Mouse (Mus musculus) MEL (cell line): ENCODE measurements around the gene Erbb2. TPM values are rescaled to one million over a fixed set of nuclear protein-coding genes. Genes with fewer than 3 reads are reported as not detected.

Experiments used
- DNase-seq: peaks from one replicate; pipeline ENCODE4 v3.0.0; 2011; ENCODE audit warnings: low read depth, low spot score
- H3K27ac ChIP-seq: 2 replicates; pipeline ENCODE4 v1.5.1; 2012; ENCODE audit warnings: low read depth, mild to moderate bottlenecking, control low read depth, low read length, moderate library complexity; ENCODE audit not compliant: control insufficient read depth
- H3K27me3 ChIP-seq, 2 experiments: fragments of 150-350 bp in 1 of 2; sonication (generic) in 1 of 2; 2 replicates each; pipeline ENCODE4 v1.6.1; 2012; ENCODE audit warnings: low read length in 2 of 2, mild to moderate bottlenecking in 2 of 2, improper control_type of control experiment in 1 of 2, moderate library complexity in 1 of 2; ENCODE audit not compliant: insufficient read depth in 2 of 2, control insufficient read depth in 1 of 2
- H3K36me3 ChIP-seq, 2 experiments: 2 replicates each; pipeline ENCODE4 v1.6.1; 2012 to 2014; ENCODE audit warnings: low read length in 2 of 2, improper control_type of control experiment in 1 of 2, inconsistent platforms in 1 of 2, mild to moderate bottlenecking in 1 of 2; ENCODE audit not compliant: insufficient read depth in 2 of 2, control insufficient read depth in 1 of 2
- H3K4me1 ChIP-seq, 2 experiments: fragments of 150-350 bp in 1 of 2; sonication (generic) in 1 of 2; 2 replicates each; pipeline ENCODE4 v1.6.1; 2012; ENCODE audit warnings: low read length in 2 of 2, improper control_type of control experiment in 1 of 2, mild to moderate bottlenecking in 1 of 2; ENCODE audit not compliant: insufficient read depth in 2 of 2, control insufficient read depth in 1 of 2
- H3K4me3 ChIP-seq, 2 experiments: fragments of 150-350 bp in 1 of 2; sonication (generic) in 1 of 2; 2 replicates each; pipeline ENCODE4 v1.5.1; 2012; ENCODE audit warnings: low read depth in 2 of 2, low read length in 2 of 2, mild to moderate bottlenecking in 2 of 2, moderate library complexity in 2 of 2, control low read depth in 1 of 2, improper control_type of control experiment in 1 of 2; ENCODE audit not compliant: control insufficient read depth in 1 of 2, insufficient read depth in 1 of 2
- H3K79me2 ChIP-seq: 2 replicates; pipeline ENCODE4 v1.6.1; 2012; ENCODE audit warnings: mild to moderate bottlenecking, low read length, moderate library complexity; ENCODE audit not compliant: control insufficient read depth, poor library complexity, insufficient read depth
- H3K9ac ChIP-seq: 2 replicates; pipeline ENCODE4 v1.6.1; 2012; ENCODE audit warnings: low read depth, mild to moderate bottlenecking, control low read depth, low read length, moderate library complexity; ENCODE audit not compliant: control insufficient read depth, poor library complexity, severe bottlenecking
- H3K9me3 ChIP-seq: fragments of 150-350 bp; sonication (generic); replicated peaks from 2 replicates; pipeline ENCODE4 v1.6.1; 2012; ENCODE audit warnings: mild to moderate bottlenecking, low read length, improper control_type of control experiment, moderate library complexity; ENCODE audit not compliant: insufficient read depth
- CHD1 ChIP-seq: IDR thresholded peaks from 2 replicates; pipeline ENCODE4 v1.6.1; 2012; ENCODE audit warnings: low read depth, mild to moderate bottlenecking, inconsistent platforms, low read length, improper control_type of control experiment
- CHD2 ChIP-seq: IDR thresholded peaks from 2 replicates; pipeline ENCODE4 v1.6.1; 2011; ENCODE audit warnings: low read length, improper control_type of control experiment
- ELF1 ChIP-seq: IDR thresholded peaks from 2 replicates; pipeline ENCODE4 v1.6.1; 2014; ENCODE audit warnings: low read depth, mild to moderate bottlenecking, inconsistent platforms, low read length, improper control_type of control experiment, moderate library complexity
- EP300 ChIP-seq, 2 experiments: IDR thresholded peaks; 2 replicates each; pipeline ENCODE4 v1.6.1; 2011; ENCODE audit warnings: improper control_type of control experiment in 2 of 2, low read length in 2 of 2, low read depth in 1 of 2, mild to moderate bottlenecking in 1 of 2
- HCFC1 ChIP-seq: IDR thresholded peaks from 2 replicates; pipeline ENCODE4 v1.6.1; 2012; ENCODE audit warnings: low read depth, mild to moderate bottlenecking, inconsistent platforms, low read length, improper control_type of control experiment, moderate library complexity
- MXI1 ChIP-seq: IDR thresholded peaks from 2 replicates; pipeline ENCODE4 v1.6.1; 2011; ENCODE audit warnings: mild to moderate bottlenecking, low read depth, low read length, improper control_type of control experiment
- MYC ChIP-seq: IDR thresholded peaks from 2 replicates; pipeline ENCODE4 v1.6.1; 2011; ENCODE audit warnings: low read depth, mild to moderate bottlenecking, low read length, improper control_type of control experiment, moderate library complexity
- POLR2AphosphoS2 ChIP-seq: IDR thresholded peaks from 2 replicates; pipeline ENCODE4 v1.6.1; 2011; ENCODE audit warnings: low read length, improper control_type of control experiment
- RCOR1 ChIP-seq: IDR thresholded peaks from 2 replicates; pipeline ENCODE4 v1.6.1; 2012; ENCODE audit warnings: low read depth, mild to moderate bottlenecking, inconsistent platforms, low read length, improper control_type of control experiment
- TBP ChIP-seq: IDR thresholded peaks from 2 replicates; pipeline ENCODE4 v1.8.0; 2011; ENCODE audit warnings: low read depth, low read length, improper control_type of control experiment
- USF1 ChIP-seq: IDR thresholded peaks from 2 replicates; pipeline ENCODE4 v1.6.1; 2014; ENCODE audit warnings: low read depth, mild to moderate bottlenecking, inconsistent platforms, low read length, improper control_type of control experiment, moderate library complexity
- USF2 ChIP-seq, 2 experiments: IDR thresholded peaks; 2 replicates each; pipeline ENCODE4 v1.6.1; 2011 to 2012; ENCODE audit warnings: improper control_type of control experiment in 2 of 2, low read length in 2 of 2, borderline replicate concordance in 1 of 2, inconsistent platforms in 1 of 2, low read depth in 1 of 2, mild to moderate bottlenecking in 1 of 2; ENCODE audit not compliant: insufficient read depth in 1 of 2
- ZKSCAN1 ChIP-seq: IDR thresholded peaks from 2 replicates; pipeline ENCODE4 v1.6.1; 2012; ENCODE audit warnings: low read depth, mild to moderate bottlenecking, inconsistent platforms, low read length, improper control_type of control experiment, moderate library complexity
- polyA plus RNA-seq, 2 experiments: library from polyadenylated mRNA; stranded (reverse) in 1 of 2; unstranded in 1 of 2; fragments of >175 nt in 1 of 2; fragments of >200 nt in 1 of 2; gene quantifications; 2 replicates each; pipeline versions ENCODE4 v1.2.1 to v1.2.4; 2012; ENCODE audit warnings: low replicate concordance in 2 of 2, low read depth in 1 of 2; ENCODE audit not compliant: insufficient read length in 2 of 2, insufficient read depth in 1 of 2, missing spikeins in 1 of 2
- total RNA-seq: library from RNA; depleted of rRNA; stranded (reverse); fragments of 300-350 nt; gene quantifications from 2 replicates; pipeline ENCODE4 v1.2.3, GENCODE M21; 2012

Gene Erbb2
- total and polyA plus RNA-seq, 3 experiments: not detected

DNA sequence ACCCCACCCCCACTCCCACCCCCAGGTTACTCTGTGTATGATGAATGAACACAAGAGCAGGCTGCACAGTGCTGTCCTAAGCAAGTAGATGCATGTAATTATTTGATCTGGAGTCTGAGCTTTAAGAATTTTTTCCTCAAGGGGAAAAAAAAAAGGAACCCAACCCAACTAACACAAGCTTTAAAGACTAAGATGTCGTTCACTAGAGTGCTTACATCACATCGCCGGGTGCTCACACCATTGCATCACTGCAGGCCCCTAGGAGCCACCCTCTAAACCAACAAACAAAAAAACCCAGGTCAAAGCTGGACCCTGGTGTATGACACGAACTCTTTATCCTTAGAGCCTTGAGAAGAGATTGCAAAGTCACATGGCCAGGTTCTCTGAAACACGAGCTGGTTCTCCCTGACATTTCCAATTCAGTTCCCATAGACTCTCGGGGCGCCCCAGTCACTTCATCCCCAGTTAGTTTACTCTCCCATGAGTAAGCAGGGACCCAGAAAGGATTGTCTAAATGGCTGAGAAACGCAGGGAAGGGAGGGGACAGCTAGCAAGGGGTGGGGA is 61.7 kb downstream of the Erbb2 start:
- no peaks in the 10 kb centered on the region for H3K9me3 ChIP-seq
- H3K27me3 ChIP-seq: peaks cover 29 to 31% of the 10 kb centered on the region in 2 experiments
- no peak for TF ChIP-seq MXI1
- no peak for TF ChIP-seq CHD2
- TF ChIP-seq HCFC1: no peak
- TF ChIP-seq EP300 (IDR thresholded peaks at IDR 0.05; ENCODE audit: low read depth in 1 of 2, low read length in 2 of 2): no peak
- no peak for TF ChIP-seq MYC
- no peaks in the 10 kb centered on the region for H3K36me3 ChIP-seq
- no peaks in the 10 kb centered on the region for H3K4me1 ChIP-seq
- H3K27ac ChIP-seq: no peak overlapping the region
- H3K79me2 ChIP-seq: no peaks in the 10 kb centered on the region
- no peak for DNase-seq
- H3K4me3 ChIP-seq: no peak overlapping the region
- H3K9ac ChIP-seq: no peak overlapping the region

DNA sequence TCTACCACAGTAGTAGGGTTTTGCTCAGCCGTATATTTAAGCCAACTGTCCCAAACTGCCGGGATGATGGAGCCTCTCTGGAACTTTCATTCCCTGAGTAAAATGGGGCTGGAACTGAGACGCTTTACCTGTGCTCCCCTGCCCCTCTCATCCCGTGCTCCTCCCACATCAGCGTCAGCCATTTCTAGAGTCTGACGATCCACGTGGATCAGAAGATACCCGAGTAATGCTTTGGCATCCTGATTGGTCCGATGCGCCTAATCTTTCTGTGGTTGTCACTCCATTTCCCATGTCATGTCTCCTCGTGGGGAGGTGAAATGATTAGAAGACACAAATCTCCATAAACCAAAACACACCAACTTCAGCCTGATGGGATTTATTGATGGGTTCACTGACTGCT is 62.7 kb downstream of the Erbb2 start:
- Histone ChIP-seq H3K36me3 (no peaks in the 10 kb centered on the region), H3K27ac (no peak overlapping the region), H3K4me3 (no peak overlapping the region), H3K27me3 (peaks cover 26 to 28% of the 10 kb centered on the region in 2 experiments), H3K4me1 (no peaks in the 10 kb centered on the region), H3K9me3 (no peaks in the 10 kb centered on the region), H3K9ac (no peak overlapping the region), H3K79me2 (no peaks in the 10 kb centered on the region)
- no peak for DNase-seq
- no peak for TF ChIP-seq TBP
- no peak for TF ChIP-seq MYC
- TF ChIP-seq MXI1: no peak
- TF ChIP-seq HCFC1: no peak
- TF ChIP-seq ELF1: no peak
- no peak for TF ChIP-seq POLR2AphosphoS2
- TF ChIP-seq RCOR1: no peak
- TF ChIP-seq USF1: no peak
- TF ChIP-seq ZKSCAN1: no peak
- no peak for TF ChIP-seq CHD1
- no peak for TF ChIP-seq USF2 (IDR thresholded peaks at IDR 0.05; ENCODE audit: borderline replicate concordance in 1 of 2, insufficient read depth in 1 of 2, low read depth in 1 of 2, low read length in 2 of 2)
- TF ChIP-seq, all 39 proteins: peak for 0
